Mouse (Mus musculus) gastrocnemius, postnatal 10 days (tissue): Measurements from ENCODE around the gene Plcg2. TPM values are rescaled to one million over a fixed set of nuclear protein-coding genes. Genes with fewer than 3 reads are reported as not detected.

ENCODE experiments used
- DNase-seq: peaks from one replicate; pipeline ENCODE4 v3.0.0; 2021; ENCODE audit warnings: mixed read lengths
- total RNA-seq, 2 experiments: library from RNA; stranded (reverse); gene quantifications; 2 replicates each; pipeline ENCODE4 v1.2.3; 2021

The Plcg2 gene
- total RNA-seq, 2 experiments from 2014 or later = 1.0 to 2.6 TPM

GRCm38 (mm10) chr8:117485316-117485715, 12.8 kb upstream of the Plcg2 start:
- no peak for DNase-seq

GRCm38 (mm10) chr8:117488246-117489005, 9.7 kb upstream of the Plcg2 start:
- DNase-seq = no peak

DNA sequence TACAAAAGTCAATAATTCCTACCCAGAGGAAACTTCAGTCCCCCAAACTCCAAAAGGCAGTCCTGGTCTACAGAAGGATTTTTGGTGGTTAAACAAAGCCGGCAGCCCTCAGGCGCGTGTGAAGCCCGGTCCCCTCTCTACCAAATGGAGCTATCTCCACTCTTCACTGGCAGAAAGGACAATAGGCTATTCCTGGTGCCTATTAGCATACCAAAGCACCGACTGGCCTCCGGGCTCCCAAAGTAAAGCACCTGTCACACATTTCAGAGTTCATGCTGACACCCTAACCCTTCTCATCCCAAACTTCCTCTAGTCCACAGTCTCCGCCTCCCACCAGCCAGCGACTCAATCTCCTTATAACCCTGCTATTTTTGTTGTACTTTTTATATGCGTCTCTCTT, 4.5 kb upstream of the Plcg2 start:
- DNase-seq = no peak

GRCm38 (mm10) chr8:117494874-117495273, 3.2 kb upstream of the Plcg2 start:
- no peak for DNase-seq

GRCm38 (mm10) chr8:117498915-117499540, 937 bp downstream of the Plcg2 start:
- DNase-seq = no peak

DNA sequence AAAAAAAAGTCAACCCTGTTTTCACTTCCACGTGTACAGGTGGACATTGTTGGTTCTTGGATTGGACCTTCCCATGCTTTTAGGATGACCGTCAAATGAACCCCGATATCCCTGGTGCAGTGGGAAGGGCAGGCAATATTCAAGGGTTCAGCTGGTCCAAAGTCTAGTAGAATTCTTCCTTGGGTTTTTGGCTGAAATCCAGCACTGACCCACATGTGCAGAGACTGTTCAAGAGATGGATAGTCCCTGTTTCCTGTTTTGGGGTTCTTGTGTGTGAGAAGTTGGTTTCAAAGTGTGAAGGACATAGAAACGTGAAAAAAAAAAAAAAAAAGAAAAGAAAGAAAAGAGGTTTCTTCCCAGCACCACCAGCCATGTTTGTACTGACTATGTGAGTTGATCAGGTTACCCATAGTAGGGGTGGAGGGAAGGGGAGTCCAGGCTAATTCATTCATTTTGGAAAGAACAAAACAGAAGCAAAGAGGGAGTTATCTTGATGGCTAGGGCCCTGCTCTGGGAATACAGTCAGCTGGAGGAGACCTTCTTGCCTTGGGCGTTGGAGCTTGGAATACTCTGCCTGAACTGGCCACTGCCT, 2.2 kb downstream of the Plcg2 start:
- DNase-seq = no peak

- no peak for DNase-seq
Measured at GRCm38 (mm10) chr8:117501323-117501722, 3.2 kb downstream of the Plcg2 start.

DNA sequence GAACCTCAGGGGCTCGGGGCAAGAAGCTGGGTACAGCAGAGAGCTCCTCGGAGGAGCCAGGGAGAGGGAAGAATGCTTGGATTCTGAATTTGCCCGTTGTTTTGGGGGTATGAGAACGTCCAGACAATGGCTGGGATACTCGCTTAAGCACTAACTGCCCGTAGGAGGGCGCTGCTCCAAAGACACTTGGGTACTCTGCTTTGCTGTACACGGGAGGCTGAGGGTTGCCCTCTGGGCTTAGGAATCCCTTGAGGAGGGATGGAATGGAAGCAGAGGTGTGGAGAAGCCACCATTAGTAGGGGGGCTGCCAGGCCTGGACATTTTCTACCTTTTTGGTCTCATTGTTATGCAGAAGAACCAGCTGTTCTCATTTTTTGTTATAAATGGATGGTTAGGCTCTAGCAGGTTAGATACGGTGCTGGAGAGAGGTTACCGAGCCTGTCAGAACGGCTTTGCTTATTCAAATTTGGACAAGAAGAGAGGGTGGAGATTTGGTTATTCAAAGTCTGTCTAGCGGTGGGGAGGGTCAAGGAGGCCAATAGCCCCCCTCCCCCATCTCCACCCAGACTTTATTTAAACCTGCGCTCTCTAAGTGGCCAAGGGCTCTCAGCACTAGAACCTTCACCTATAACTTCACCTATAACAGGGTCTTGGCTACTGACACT, 5.4 kb downstream of the Plcg2 start:
- DNase-seq = no peak

- no peak for DNase-seq
Measured at GRCm38 (mm10) chr8:117507703-117508102, 9.6 kb downstream of the Plcg2 start.

GRCm38 (mm10) chr8:117516876-117517565, 18.9 kb downstream of the Plcg2 start:
- DNase-seq = no peak

GRCm38 (mm10) chr8:117517861-117518260, 19.8 kb downstream of the Plcg2 start:
- DNase-seq = no peak

DNA sequence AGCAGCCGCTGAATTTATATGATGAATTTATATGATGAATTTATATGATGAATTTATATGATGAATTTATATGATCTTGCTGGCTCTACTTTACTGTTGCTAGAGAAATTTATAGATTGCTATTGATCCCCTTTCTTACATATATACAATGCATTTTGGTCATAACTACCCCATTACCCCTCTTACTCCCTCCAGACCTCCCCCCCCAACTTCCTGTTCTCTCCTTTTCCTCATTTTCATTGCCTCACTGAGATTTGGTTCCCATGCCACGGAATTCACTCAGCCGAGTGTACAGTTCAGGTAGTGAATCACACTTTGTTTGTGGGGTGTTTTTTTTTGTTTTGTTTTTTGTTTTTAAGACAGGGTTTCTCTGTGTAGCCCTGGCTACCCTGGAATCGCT, 20.8 kb downstream of the Plcg2 start:
- DNase-seq = no peak

DNA sequence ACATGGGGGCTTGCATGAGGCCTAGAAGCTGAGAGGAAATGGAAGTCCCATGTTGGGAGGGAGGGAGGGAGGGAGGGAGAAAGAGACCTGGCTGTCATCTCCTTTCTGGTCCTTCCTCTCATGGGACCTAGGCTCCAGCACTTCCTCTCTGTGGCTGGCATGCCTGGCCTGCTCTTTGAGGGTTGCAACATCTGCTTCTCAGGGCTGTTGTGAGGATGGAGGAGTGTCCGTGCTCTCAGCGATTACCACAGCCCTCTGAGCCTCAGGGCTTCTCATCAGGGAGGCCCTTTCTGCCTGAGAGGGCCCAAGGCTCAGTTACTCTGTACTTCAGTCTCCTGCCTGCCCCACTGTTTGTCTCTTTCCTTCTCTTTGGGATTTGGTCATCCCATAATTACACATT, 28.1 kb downstream of the Plcg2 start:
- no peak for DNase-seq

- no peak for DNase-seq
Measured at GRCm38 (mm10) chr8:117527983-117528382, 29.9 kb downstream of the Plcg2 start.

GRCm38 (mm10) chr8:117529177-117529576, 31.1 kb downstream of the Plcg2 start:
- DNase-seq = no peak

DNA sequence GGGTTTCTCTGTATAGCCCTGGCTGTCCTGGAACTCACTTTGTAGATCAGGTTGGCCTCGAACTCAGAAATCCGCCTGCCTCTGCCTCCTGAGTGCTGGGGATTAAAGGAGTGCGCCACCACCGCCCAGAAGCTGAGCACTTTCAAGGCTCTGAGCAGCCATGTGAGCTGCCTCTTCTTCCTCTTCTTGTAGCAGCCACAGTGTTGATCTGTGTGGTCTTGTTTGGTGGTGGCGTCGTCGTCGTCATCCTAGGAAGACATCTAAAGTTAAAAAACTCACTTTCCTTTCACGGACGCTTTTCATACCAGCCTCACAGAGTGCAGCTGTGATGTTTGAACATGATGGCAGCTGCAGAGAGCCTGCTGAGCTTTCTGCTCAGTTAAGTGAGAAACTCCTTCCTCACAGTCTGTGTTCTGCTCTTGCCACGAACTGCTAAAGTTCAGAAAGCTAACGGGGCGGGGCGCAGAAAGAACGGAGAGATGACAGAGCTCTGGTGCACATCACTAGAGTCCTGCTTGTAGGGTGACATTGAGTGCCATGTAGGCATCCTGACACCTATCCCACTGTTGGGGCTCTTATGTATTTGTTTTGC, 34.4 kb downstream of the Plcg2 start:
- DNase-seq = no peak

DNA sequence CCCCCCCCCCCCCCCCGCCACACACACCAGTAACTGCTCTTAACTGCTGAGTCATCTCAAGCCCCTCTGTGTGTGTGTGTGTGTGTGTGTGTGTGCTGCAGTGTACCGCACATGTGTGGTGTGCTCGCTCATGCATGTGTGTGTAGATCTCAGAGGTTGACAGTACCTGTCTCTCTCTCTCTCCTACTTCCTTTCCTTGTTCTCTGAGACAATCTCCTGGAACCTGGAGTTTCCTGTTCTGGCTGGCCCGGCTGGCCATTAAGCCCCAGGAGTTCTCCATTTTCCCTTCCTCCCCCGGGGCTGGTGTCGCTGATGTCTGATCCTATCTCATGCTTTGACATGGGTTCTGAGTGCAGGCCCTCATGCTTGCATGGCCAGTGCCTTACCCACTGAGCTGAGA, 38.8 kb downstream of the Plcg2 start:
- DNase-seq = no peak

GRCm38 (mm10) chr8:117537751-117538150, 39.7 kb downstream of the Plcg2 start:
- no peak for DNase-seq

DNA sequence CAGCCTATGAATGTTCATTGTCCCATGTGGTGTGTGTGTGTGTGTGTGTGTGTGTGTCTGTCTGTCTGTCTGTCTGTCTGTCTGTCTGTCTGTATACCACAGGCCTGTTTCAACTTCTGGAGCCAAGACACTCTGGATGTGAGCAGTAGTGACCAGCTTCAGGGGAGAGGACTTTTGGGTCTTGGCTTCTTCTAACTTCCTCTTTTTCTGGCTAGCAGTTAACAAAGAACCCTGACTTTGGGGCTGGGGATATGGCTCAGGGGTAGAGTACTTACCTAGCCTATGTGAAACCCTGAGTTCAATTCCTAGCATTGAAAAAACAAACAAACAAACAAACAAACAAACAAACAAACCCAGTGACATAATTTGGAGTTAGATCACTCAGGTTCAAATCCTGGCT, 44.9 kb downstream of the Plcg2 start:
- no peak for DNase-seq

- no peak for DNase-seq
Measured at GRCm38 (mm10) chr8:117543789-117544188, 45.7 kb downstream of the Plcg2 start.

DNA sequence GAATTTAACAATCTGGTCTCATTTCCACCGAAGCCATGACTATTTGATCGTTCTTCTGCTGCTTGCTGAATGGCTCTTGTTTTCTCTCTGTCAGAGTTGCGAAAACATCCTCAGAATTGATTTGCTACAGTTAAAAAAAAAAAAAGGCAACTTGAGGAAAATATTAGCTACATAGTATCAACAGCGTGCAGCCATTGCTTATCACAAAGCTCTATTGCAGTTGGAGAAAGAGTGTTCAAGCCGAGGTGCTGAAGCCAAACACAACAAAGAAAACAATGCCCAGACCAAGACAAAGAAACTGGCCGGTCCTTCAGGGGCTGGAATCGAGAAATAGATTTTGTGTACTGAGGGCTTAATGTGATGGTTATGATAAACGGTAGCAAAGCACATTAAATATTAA, 47.0 kb downstream of the Plcg2 start:
- no peak for DNase-seq

- DNase-seq = no peak
Measured at GRCm38 (mm10) chr8:117546386-117546785, 48.3 kb downstream of the Plcg2 start.
